Mouse (Mus musculus) testis, adult 10 weeks (tissue): ENCODE data around the gene 4933416C03Rik. TPM values are rescaled to one million over a fixed set of nuclear protein-coding genes. Genes with fewer than 3 reads are reported as not detected.

Source experiments
- polyA plus RNA-seq: library from polyadenylated mRNA; stranded (reverse); fragments of 350-450 nt; fragmentation: Illumina TruSeq; extraction: RNeasy Lipid Tissue Mini Kit (QIAGEN cat#74804); gene quantifications from one replicate; pipeline ENCODE4 v1.2.3, GENCODE M21; 2014; ENCODE audit warnings: low read depth, low replicate concordance

Gene 4933416C03Rik
- 305 TPM for polyA plus RNA-seq

GRCm38 (mm10) chr10:116113867-116114474 is at the start of gene 4933416C03Rik:
Gene 4933416C03Rik, minus strand, starts transcription at chr10:116113917.

Other genes with a start within 250 kb of the 4933416C03Rik start
- gene Ptprr, start 95.7 kb downstream of the 4933416C03Rik start, polyA plus RNA-seq = 0.70 TPM
- gene Ptprb, start 161.6 kb upstream of the 4933416C03Rik start, polyA plus RNA-seq = 1.8 TPM